Mouse (Mus musculus) liver, postnatal 0 days (tissue): ENCODE measurements around the gene Apoh.

Experiments used
- CTCF ChIP-seq: sonication (generic); IDR thresholded peaks from 2 replicates; pipeline ENCODE4 v1.5.1; 2016; ENCODE audit warnings: antibody characterized with exemption, low read depth
- EP300 ChIP-seq: IDR thresholded peaks from 2 replicates; pipeline ENCODE4 v1.6.1; 2016; ENCODE audit warnings: antibody characterized with exemption, low read depth, mild to moderate bottlenecking

GRCm38 (mm10) chr11:108345321-108345720 is 2.2 kb downstream of the Apoh start:
- TF ChIP-seq CTCF (no peak), EP300 (no peak)
